Mouse (Mus musculus): ENCODE results near the gene Prss16. TPM values are rescaled to one million over a fixed set of nuclear protein-coding genes. Genes with fewer than 3 reads are reported as not detected.

Gene Prss16
- polyA plus RNA-seq (2015; fragmentation: Nextera tagmentation; extraction: Ambion mirVana): 0.21 and 0.60 TPM in 2 replicates

GRCm38 (mm10) chr13:22009642-22010041, at the start of gene Prss16:
Prss16 (minus strand) TSS chr13:22009742.
- no peak within 1 kb of the TSS for H3K9ac ChIP-seq (ENCODE audit: low read depth, low read length)
- H3K27ac ChIP-seq: no peak within 1 kb of the TSS
- DNase-seq (ENCODE audit: low spot score): no peak
- no peak within 1 kb of the TSS for H3K4me2 ChIP-seq (ENCODE audit: low read length)
- H3K27me3 ChIP-seq (ENCODE audit: insufficient read depth, low read length): peaks cover 82% of the 10 kb centered on the region
- H3K4me3 ChIP-seq (replicated peaks; ENCODE audit: low read depth, low read length): no peak within 1 kb of the TSS
- ATAC-seq (replicated peaks; ENCODE audit: low FRiP score, low read depth): no peak
- no peaks in the 10 kb centered on the region for H3K36me3 ChIP-seq (ENCODE audit: insufficient read depth, low read length)
- H3K4me1 ChIP-seq (replicated peaks; ENCODE audit: insufficient read depth, low read length): peaks cover 9% of the 10 kb centered on the region
- TF ChIP-seq CTCF (IDR thresholded peaks at IDR 0.05; ENCODE audit: low read depth): no peak
- 30% methylated on average over 7 of the region's 7 CpGs for WGBS
- no peaks in the 10 kb centered on the region for H3K9me3 ChIP-seq (replicated peaks; ENCODE audit: low read length)

GRCm38 (mm10) chr13:22053754-22054153, 44.2 kb upstream of the Prss16 start:
- no peaks in the 10 kb centered on the region for H3K9me3 ChIP-seq (replicated peaks; ENCODE audit: low read length)
- no peak overlapping the region for H3K27ac ChIP-seq
- ATAC-seq (replicated peaks; ENCODE audit: low FRiP score, low read depth): no peak
- H3K4me2 ChIP-seq (ENCODE audit: low read length): no peak overlapping the region
- H3K4me1 ChIP-seq (replicated peaks; ENCODE audit: insufficient read depth, low read length): no peaks in the 10 kb centered on the region
- no peaks in the 10 kb centered on the region for H3K36me3 ChIP-seq (ENCODE audit: insufficient read depth, low read length)
- no peak overlapping the region for H3K4me3 ChIP-seq (replicated peaks; ENCODE audit: low read depth, low read length)
- 94% methylated on average over 1 of the region's 1 CpGs for WGBS
- H3K9ac ChIP-seq (ENCODE audit: low read depth, low read length): no peak overlapping the region
- no peak for TF ChIP-seq CTCF (IDR thresholded peaks at IDR 0.05; ENCODE audit: low read depth)
- DNase-seq (ENCODE audit: low spot score): no peak
- no peaks in the 10 kb centered on the region for H3K27me3 ChIP-seq (ENCODE audit: insufficient read depth, low read length)

- 14% methylated on average over 5 of the region's 5 CpGs for WGBS
- peak overlapping the region; percentile 82 for H3K27ac ChIP-seq
- no peak for TF ChIP-seq CTCF (IDR thresholded peaks at IDR 0.05; ENCODE audit: low read depth)
- no peaks in the 10 kb centered on the region for H3K27me3 ChIP-seq (ENCODE audit: insufficient read depth, low read length)
- no peak for ATAC-seq (replicated peaks; ENCODE audit: low FRiP score, low read depth)
- H3K4me1 ChIP-seq (replicated peaks; ENCODE audit: insufficient read depth, low read length): no peaks in the 10 kb centered on the region
- peak overlapping the region; percentile 60 for H3K9ac ChIP-seq (ENCODE audit: low read depth, low read length)
- peak overlapping the region; percentile 67 for H3K4me2 ChIP-seq (ENCODE audit: low read length)
- H3K4me3 ChIP-seq (replicated peaks; ENCODE audit: low read depth, low read length): peak overlapping the region; percentile 52
- no peaks in the 10 kb centered on the region for H3K36me3 ChIP-seq (ENCODE audit: insufficient read depth, low read length)
- no peaks in the 10 kb centered on the region for H3K9me3 ChIP-seq (replicated peaks; ENCODE audit: low read length)
- DNase-seq (ENCODE audit: low spot score): peak; percentile 40
Measured at GRCm38 (mm10) chr13:22051523-22051859, 41.9 kb upstream of the Prss16 start.

DNA sequence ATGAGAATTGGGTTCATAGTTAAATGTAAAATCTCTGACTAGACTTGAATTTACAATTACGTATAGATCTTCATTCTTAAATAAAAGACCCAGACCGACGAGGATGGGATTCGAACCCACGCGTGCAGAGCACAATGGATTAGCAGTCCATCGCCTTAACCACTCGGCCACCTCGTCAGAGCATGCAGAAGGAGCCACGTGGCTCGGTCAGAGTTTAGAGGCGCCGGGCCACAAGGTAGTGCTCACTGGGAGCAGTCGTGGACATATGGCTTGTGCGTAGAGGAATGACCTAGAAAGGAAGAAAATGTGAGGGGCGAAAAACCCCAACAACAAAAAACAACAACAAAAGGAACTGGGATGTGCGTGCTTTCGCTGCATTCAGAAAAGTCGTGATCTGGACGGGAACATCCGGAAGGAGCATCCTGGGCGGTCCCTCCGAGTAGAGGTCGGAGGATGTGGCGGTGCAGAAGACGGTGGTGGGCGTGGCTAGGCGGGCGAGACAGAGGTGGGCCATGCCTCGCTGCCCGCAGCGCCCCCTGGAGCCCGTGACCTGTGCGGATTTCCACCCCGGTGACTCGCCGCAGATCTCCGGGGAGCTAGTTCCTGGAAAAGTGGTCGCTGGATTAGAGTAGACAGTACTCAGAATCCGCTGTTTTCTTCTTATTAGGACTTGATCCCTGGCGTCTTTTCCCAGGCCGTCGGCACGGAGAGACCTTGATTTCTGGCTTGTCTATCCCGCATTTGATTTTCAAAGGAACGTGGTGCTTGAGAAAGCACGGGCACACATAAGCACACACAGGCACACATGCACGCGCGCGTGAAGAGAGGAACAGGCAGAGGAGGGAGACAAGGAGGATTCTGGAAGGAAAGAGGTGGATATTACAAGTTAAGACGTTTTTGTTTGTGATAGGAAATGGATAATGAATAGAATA, 41.3 kb upstream of the Prss16 start:
- peak; percentile 97 for DNase-seq (ENCODE audit: low spot score)
- peak; percentile 83 for TF ChIP-seq CTCF (IDR thresholded peaks at IDR 0.05; ENCODE audit: low read depth)
- Histone ChIP-seq H3K4me2 (ENCODE audit: low read length) (peak overlapping the region; percentile 67), H3K4me3 (replicated peaks; ENCODE audit: low read depth, low read length) (peak overlapping the region; percentile 52), H3K9me3 (replicated peaks; ENCODE audit: low read length) (no peaks in the 10 kb centered on the region), H3K27me3 (ENCODE audit: insufficient read depth, low read length) (no peaks in the 10 kb centered on the region), H3K36me3 (ENCODE audit: insufficient read depth, low read length) (no peaks in the 10 kb centered on the region), H3K9ac (ENCODE audit: low read depth, low read length) (peak overlapping the region; percentile 60), H3K27ac (peak overlapping the region; percentile 82), H3K4me1 (replicated peaks; ENCODE audit: insufficient read depth, low read length) (no peaks in the 10 kb centered on the region)
- ATAC-seq (replicated peaks; ENCODE audit: low FRiP score, low read depth): peak; percentile 97
- WGBS: under 1% methylated on average over 52 of the region's 52 CpGs

DNA sequence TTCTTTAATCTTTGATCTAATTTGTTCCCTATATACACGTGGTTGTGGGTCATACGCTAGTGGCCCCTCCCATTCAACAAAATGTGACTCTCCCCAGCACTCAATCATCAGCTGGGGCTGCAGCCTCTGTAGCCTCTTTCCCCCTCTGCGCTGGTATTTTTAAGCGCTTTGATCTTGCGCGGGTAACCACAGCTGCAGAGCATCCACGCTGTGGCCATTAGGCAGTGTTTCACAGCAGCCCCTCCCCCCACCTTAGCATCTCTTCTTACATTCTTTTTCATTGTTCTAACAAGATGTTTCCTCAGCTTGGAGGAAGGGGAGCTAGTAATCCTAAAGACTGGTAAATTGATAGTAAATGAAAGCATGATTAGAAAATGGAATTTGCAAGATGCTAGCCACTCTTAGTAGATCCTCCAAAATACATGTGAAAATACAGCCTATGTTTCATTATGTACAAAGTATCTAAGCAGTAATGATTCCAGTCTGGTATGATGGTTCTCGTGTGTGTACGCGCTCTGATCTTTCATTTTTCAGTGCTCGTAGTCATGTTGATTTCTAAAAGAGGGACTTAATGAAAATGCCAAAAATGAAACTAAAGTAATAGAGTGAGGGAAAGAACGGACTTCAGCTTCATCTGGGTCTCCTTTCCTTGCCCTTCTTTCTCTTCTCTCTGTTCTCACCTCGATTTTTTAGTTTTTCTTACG, 40.3 kb upstream of the Prss16 start:
- no peaks in the 10 kb centered on the region for H3K27me3 ChIP-seq (ENCODE audit: insufficient read depth, low read length)

GRCm38 (mm10) chr13:22049041-22049440, 39.5 kb upstream of the Prss16 start:
- no peak overlapping the region for H3K4me2 ChIP-seq (ENCODE audit: low read length)
- no peaks in the 10 kb centered on the region for H3K36me3 ChIP-seq (ENCODE audit: insufficient read depth, low read length)
- no peaks in the 10 kb centered on the region for H3K27me3 ChIP-seq (ENCODE audit: insufficient read depth, low read length)
- H3K4me1 ChIP-seq (replicated peaks; ENCODE audit: insufficient read depth, low read length): no peaks in the 10 kb centered on the region
- no peak overlapping the region for H3K9ac ChIP-seq (ENCODE audit: low read depth, low read length)
- H3K4me3 ChIP-seq (replicated peaks; ENCODE audit: low read depth, low read length): no peak overlapping the region
- WGBS: 83% methylated on average over 2 of the region's 2 CpGs
- H3K27ac ChIP-seq: no peak overlapping the region
- ATAC-seq (replicated peaks; ENCODE audit: low FRiP score, low read depth): no peak
- H3K9me3 ChIP-seq (replicated peaks; ENCODE audit: low read length): no peaks in the 10 kb centered on the region
- no peak for TF ChIP-seq CTCF (IDR thresholded peaks at IDR 0.05; ENCODE audit: low read depth)
- DNase-seq (ENCODE audit: low spot score): no peak

More for the DNA sequence above, 40.3 kb upstream of the Prss16 start:
- no peak overlapping the region; the same call in 1 of the 2 replicates for H3K9ac ChIP-seq (ENCODE audit: low read depth, low read length)
- ATAC-seq (replicated peaks; ENCODE audit: low FRiP score, low read depth) (0 out of 2 replicates have a peak, but pooled peaks have one; percentile 37), DNase-seq (ENCODE audit: low spot score) (peak; percentile 87)
- no peaks in the 10 kb centered on the region for H3K9me3 ChIP-seq (replicated peaks; ENCODE audit: low read length)
- WGBS: under 1% methylated on average over 14 of the region's 14 CpGs
- H3K4me3 ChIP-seq (replicated peaks; ENCODE audit: low read depth, low read length): peak overlapping the region; percentile 52
- H3K36me3 ChIP-seq (ENCODE audit: insufficient read depth, low read length): no peaks in the 10 kb centered on the region
- no peak for TF ChIP-seq CTCF (IDR thresholded peaks at IDR 0.05; ENCODE audit: low read depth)
- H3K4me1 ChIP-seq (replicated peaks; ENCODE audit: insufficient read depth, low read length): no peaks in the 10 kb centered on the region
- H3K27ac ChIP-seq: peak overlapping the region; percentile 72
- H3K4me2 ChIP-seq (ENCODE audit: low read length): peak overlapping the region; percentile 67

All from kidney, postnatal 0 days (tissue).